Mouse (Mus musculus) heart, embryonic 11.5 days (tissue): ENCODE measurements around the gene Fnbp1. TPM values are rescaled to one million over a fixed set of nuclear protein-coding genes. Genes with fewer than 3 reads are reported as not detected.
A peak's percentile ranks its signal among the peaks of the same experiment; 100 is the strongest.

ENCODE experiments used
- ATAC-seq: fragments of 200-750 bp; cut with Nextera tagmentation; replicated peaks from 2 replicates; pipeline ENCODE4 v1.8.0; 2017; ENCODE audit warnings: moderate library complexity; ENCODE audit not compliant: insufficient number of reproducible peaks, low FRiP score, low TSS enrichment
- H3K27ac ChIP-seq: fragments of 300-500 bp; sonication (generic); 2 replicates; pipeline ENCODE4 v1.5.1; 2014; ENCODE audit warnings: mild to moderate bottlenecking, low read depth, low read length
- H3K27me3 ChIP-seq: fragments of 300-500 bp; sonication (generic); 2 replicates; pipeline ENCODE4 v1.6.1; 2014; ENCODE audit warnings: mild to moderate bottlenecking, low read length, mixed read lengths; ENCODE audit not compliant: control insufficient read depth, insufficient read depth
- H3K36me3 ChIP-seq: fragments of 300-500 bp; sonication (generic); 2 replicates; pipeline ENCODE4 v1.6.1; 2014; ENCODE audit warnings: mild to moderate bottlenecking, low read length, moderate library complexity, mixed read lengths; ENCODE audit not compliant: control insufficient read depth, insufficient read depth
- H3K4me1 ChIP-seq: fragments of 300-500 bp; sonication (generic); 2 replicates; pipeline ENCODE4 v1.6.1; 2014; ENCODE audit warnings: low read length; ENCODE audit not compliant: control insufficient read depth, insufficient read depth
- H3K4me2 ChIP-seq: fragments of 300-500 bp; sonication (generic); 2 replicates; pipeline ENCODE4 v1.6.1; 2014; ENCODE audit warnings: mild to moderate bottlenecking, moderate library complexity
- H3K4me3 ChIP-seq: fragments of 300-500 bp; sonication (generic); 2 replicates; pipeline ENCODE4 v1.5.1; 2014; ENCODE audit warnings: low read depth, low read length
- H3K9ac ChIP-seq: fragments of 300-500 bp; sonication (generic); 2 replicates; pipeline ENCODE4 v1.6.1; 2014; ENCODE audit warnings: mild to moderate bottlenecking, low read depth, low read length, moderate library complexity
- H3K9me3 ChIP-seq: fragments of 300-500 bp; sonication (generic); replicated peaks from 2 replicates; pipeline ENCODE4 v1.6.1; 2016; ENCODE audit warnings: low read length; ENCODE audit not compliant: control insufficient read depth
- WGBS: fragments of 180-500 bp; shearing (Covaris S2); extraction: QIAGEN DNeasy Blood & Tissue Kit; methylation state at CpG from one replicate; pipeline ENCODE4 v1.1.7; 2014; ENCODE audit not compliant: insufficient replicate concordance; 5-methylcytosine and 5-hydroxymethylcytosine counted together
- polyA plus RNA-seq: library from polyadenylated mRNA; unstranded; fragments of >200 nt; fragmentation: Nextera tagmentation; extraction: Ambion mirVana; gene quantifications from 2 replicates; pipeline ENCODE4 v1.2.1, GENCODE M21; 2014

Fnbp1 gene
- polyA plus RNA-seq, 1 experiment from 2014 or later: 19.5 TPM

DNA sequence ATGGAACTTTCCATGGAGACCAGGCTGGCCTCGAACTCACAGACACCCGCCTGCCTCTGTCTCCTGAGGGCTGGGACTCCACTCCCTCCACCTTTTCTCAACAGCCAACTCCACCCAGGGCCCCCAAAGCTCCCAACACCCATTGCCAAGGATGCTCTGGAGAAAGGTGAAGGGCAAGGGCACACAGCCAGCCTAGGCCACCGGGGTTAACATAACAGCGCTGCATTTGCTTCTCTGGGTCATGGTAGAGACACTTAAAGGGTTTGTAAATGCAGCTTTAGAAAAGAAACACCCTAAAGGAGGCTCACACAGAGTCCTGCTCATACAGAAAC lies 72.7 kb downstream of the Fnbp1 start:
- Histone ChIP-seq H3K9ac (no peak overlapping the region), H3K4me1 (peaks cover 7% of the 10 kb centered on the region; the same call in 1 of the 2 replicates), H3K4me2 (no peak overlapping the region), H3K36me3 (peaks cover 13% of the 10 kb centered on the region; the same call in 1 of the 2 replicates), H3K4me3 (no peak overlapping the region), H3K27ac (peak overlapping the region; percentile 31), H3K9me3 (no peaks in the 10 kb centered on the region), H3K27me3 (no peaks in the 10 kb centered on the region)
- ATAC-seq: no peak
- WGBS: 80% methylated on average over 4 of the region's 4 CpGs

GRCm38 (mm10) chr2:31068246-31069113 lies 73.3 kb downstream of the Fnbp1 start:
- no peak for ATAC-seq
- Histone ChIP-seq H3K4me3 (no peak overlapping the region), H3K9ac (no peak overlapping the region), H3K4me1 (peaks cover 7% of the 10 kb centered on the region; the same call in 1 of the 2 replicates), H3K4me2 (no peak overlapping the region), H3K27ac (peak overlapping the region; percentile 47), H3K36me3 (peaks cover 13% of the 10 kb centered on the region; the same call in 1 of the 2 replicates), H3K27me3 (no peaks in the 10 kb centered on the region), H3K9me3 (no peaks in the 10 kb centered on the region)
- WGBS: 47% methylated on average over 13 of the region's 13 CpGs

DNA sequence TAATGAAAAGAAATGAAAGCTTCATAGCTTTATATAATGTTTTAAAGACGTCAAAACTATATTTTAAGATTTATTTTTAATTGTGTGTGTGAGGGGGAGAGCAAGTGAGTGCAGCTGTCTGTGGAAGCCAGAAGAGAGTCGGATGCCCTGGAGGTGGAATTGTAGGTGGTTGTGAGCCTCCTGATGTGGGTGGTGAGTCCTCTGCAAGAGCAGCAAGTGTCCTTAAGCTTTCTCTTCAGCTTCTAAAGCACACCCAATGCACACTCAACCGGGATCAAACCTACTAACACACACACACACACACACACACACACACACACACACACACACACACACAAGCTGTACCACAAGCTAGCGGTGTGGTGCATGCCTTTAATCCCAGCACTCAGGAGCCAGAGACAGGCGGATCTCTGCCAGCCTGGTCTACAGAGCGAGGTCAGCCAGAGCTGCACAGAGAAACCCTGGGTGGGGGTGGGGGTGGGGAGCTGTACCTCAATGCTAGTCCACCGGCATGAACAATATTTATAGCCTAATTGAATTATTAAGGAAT lies 74.0 kb downstream of the Fnbp1 start:
- no peak for ATAC-seq
- peak overlapping the region; percentile 47 for H3K27ac ChIP-seq
- WGBS: 60% methylated on average over 7 of the region's 7 CpGs

GRCm38 (mm10) chr2:31067059-31067595 lies 74.7 kb downstream of the Fnbp1 start:
- Histone ChIP-seq H3K9ac (no peak overlapping the region), H3K4me2 (no peak overlapping the region), H3K27ac (no peak overlapping the region), H3K9me3 (no peaks in the 10 kb centered on the region), H3K4me1 (peaks cover 7% of the 10 kb centered on the region; the same call in 1 of the 2 replicates), H3K36me3 (peaks cover 3% of the 10 kb centered on the region; the same call in 1 of the 2 replicates), H3K27me3 (no peaks in the 10 kb centered on the region), H3K4me3 (no peak overlapping the region)
- no peak for ATAC-seq
- 84% methylated on average over 13 of the region's 13 CpGs for WGBS

More for the DNA sequence above, 74.0 kb downstream of the Fnbp1 start:
- Histone ChIP-seq H3K9me3 (no peaks in the 10 kb centered on the region), H3K9ac (no peak overlapping the region), H3K4me2 (no peak overlapping the region), H3K36me3 (peaks cover 8% of the 10 kb centered on the region; the same call in 1 of the 2 replicates), H3K27me3 (no peaks in the 10 kb centered on the region), H3K4me3 (no peak overlapping the region), H3K4me1 (peaks cover 7% of the 10 kb centered on the region; the same call in 1 of the 2 replicates)

GRCm38 (mm10) chr2:31066019-31066789 lies 75.6 kb downstream of the Fnbp1 start:
- H3K36me3 ChIP-seq: no peaks in the 10 kb centered on the region
- ATAC-seq: no peak
- H3K27me3 ChIP-seq: no peaks in the 10 kb centered on the region
- no peak overlapping the region for H3K9ac ChIP-seq
- no peak overlapping the region for H3K27ac ChIP-seq
- H3K9me3 ChIP-seq: no peaks in the 10 kb centered on the region
- H3K4me3 ChIP-seq: no peak overlapping the region
- H3K4me2 ChIP-seq: no peak overlapping the region
- WGBS: 75% methylated on average over 11 of the region's 11 CpGs
- peaks cover 7% of the 10 kb centered on the region; the same call in 1 of the 2 replicates for H3K4me1 ChIP-seq

DNA sequence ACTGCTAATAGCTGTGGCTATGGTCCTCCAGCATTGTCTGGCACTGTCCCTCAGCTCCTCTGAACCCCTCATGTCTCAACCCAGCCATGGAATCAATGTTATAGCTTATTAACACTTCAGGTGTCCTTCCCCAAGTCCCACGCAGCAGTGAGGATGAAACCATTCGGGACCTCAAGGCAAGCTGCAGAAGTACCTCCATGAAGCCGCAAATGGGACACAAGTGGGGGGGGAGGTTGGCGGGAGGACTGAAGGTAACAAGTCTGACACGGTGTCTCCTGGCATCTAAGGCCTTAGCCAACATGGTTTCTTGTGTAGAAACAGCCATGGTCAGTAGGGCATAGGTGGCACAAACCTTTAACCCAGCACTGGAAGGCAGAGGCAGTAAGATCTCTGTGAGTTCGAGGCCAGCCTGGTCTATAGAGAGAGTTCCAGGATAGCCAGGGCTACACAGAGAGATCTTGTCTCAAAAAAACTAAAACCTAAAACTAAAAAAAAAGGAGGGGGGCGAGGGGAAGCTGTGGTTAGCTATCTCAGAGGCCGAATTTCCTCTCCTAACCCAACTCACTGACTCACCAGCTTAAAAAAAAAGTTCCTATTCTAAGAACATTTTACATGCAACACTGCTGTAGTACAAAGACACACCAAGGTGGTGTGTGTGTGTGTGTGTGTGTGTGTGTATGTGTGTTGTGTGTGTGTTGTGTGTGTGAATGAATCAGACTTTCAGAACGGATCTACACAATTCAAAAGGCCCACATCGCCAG lies 79.8 kb downstream of the Fnbp1 start:
- H3K36me3 ChIP-seq: peaks cover 8% of the 10 kb centered on the region; the same call in 1 of the 2 replicates

GRCm38 (mm10) chr2:31060787-31061730 lies 80.7 kb downstream of the Fnbp1 start:
- no peak for ATAC-seq
- H3K4me1 ChIP-seq: no peaks in the 10 kb centered on the region
- no peak overlapping the region for H3K9ac ChIP-seq
- H3K27ac ChIP-seq: no peak overlapping the region
- WGBS: 86% methylated on average over 28 of the region's 28 CpGs
- no peak overlapping the region for H3K4me2 ChIP-seq
- H3K4me3 ChIP-seq: no peak overlapping the region
- peaks cover 18% of the 10 kb centered on the region for H3K36me3 ChIP-seq
- H3K27me3 ChIP-seq: no peaks in the 10 kb centered on the region
- H3K9me3 ChIP-seq: 0 out of 2 replicates have a peak, but pooled peaks cover 4% of the 10 kb centered on the region

More for the DNA sequence above, 79.8 kb downstream of the Fnbp1 start:
- no peak overlapping the region for H3K4me3 ChIP-seq
- no peak overlapping the region for H3K27ac ChIP-seq
- ATAC-seq: no peak
- WGBS: 78% methylated on average over 10 of the region's 10 CpGs
- H3K9ac ChIP-seq: no peak overlapping the region
- H3K4me1 ChIP-seq: peaks cover 6% of the 10 kb centered on the region; the same call in 1 of the 2 replicates
- H3K9me3 ChIP-seq: no peaks in the 10 kb centered on the region
- no peak overlapping the region for H3K4me2 ChIP-seq
- no peaks in the 10 kb centered on the region for H3K27me3 ChIP-seq
